Mouse (Mus musculus) embryonic facial prominence, embryonic 10.5 days (tissue): ENCODE results near the gene Trp53i11. TPM values are rescaled to one million over a fixed set of nuclear protein-coding genes. Genes with fewer than 3 reads are reported as not detected.
A peak's percentile ranks its signal among the peaks of the same experiment; 100 is the strongest.

ENCODE experiments used
- DNase-seq: peaks from one replicate; pipeline ENCODE4 v3.0.0-alpha.2; 2017; ENCODE audit warnings: low spot score
- H3K27ac ChIP-seq: fragments of 300-500 bp; sonication (generic); replicated peaks from 2 replicates; pipeline ENCODE4 v1.5.1; 2016; ENCODE audit warnings: mild to moderate bottlenecking
- H3K27me3 ChIP-seq: fragments of 300-500 bp; sonication (generic); replicated peaks from 2 replicates; pipeline ENCODE4 v1.6.1; 2016; ENCODE audit warnings: low read depth, mild to moderate bottlenecking; ENCODE audit not compliant: poor library complexity, severe bottlenecking
- H3K36me3 ChIP-seq: fragments of 300-500 bp; sonication (generic); replicated peaks from 2 replicates; pipeline ENCODE4 v1.6.1; 2016; ENCODE audit warnings: mild to moderate bottlenecking, moderate library complexity
- H3K4me1 ChIP-seq: fragments of 300-500 bp; sonication (generic); 2 replicates; pipeline ENCODE4 v1.6.1; 2016
- H3K4me3 ChIP-seq: fragments of 300-500 bp; sonication (generic); 2 replicates; pipeline ENCODE4 v1.5.1; 2016; ENCODE audit warnings: mild to moderate bottlenecking, moderate library complexity
- H3K9me3 ChIP-seq: fragments of 300-500 bp; sonication (generic); 2 replicates; pipeline ENCODE4 v1.6.1; 2016; ENCODE audit warnings: mild to moderate bottlenecking
- WGBS: fragments of 180-500 bp; shearing (Covaris S2); methylation state at CpG from one replicate; pipeline ENCODE4 v1.1.7; 2016; 5-methylcytosine and 5-hydroxymethylcytosine counted together
- polyA plus RNA-seq: library from polyadenylated mRNA; unstranded; fragments of >200 nt; fragmentation: Nextera tagmentation; extraction: Ambion mirVana; gene quantifications from 2 replicates; pipeline ENCODE4 v1.2.1, GENCODE M21; 2016

Trp53i11 gene
- polyA plus RNA-seq, 1 experiment from 2014 or later = 72.5 TPM

DNA sequence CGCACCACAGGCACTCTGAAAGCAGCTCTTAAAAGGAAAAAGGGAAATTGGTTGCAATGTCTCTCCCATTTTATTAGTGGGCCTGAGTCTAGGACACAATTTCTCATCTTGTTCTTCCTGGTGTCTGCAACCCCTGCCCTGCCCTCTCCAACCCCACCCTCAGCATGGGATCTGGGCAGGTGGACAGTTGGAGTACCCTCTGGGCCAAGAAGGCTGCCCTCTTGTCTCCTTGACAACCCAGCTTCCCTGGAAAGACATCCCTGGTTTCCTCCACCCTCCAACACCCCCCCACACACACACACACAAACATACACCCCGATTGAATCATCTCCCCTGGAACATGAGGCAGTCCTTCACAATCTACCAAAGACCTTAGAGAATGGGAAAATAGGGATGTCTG lies 11.6 kb upstream of the Trp53i11 start:
- no peak overlapping the region for H3K4me3 ChIP-seq
- peaks cover 82% of the 10 kb centered on the region for H3K4me1 ChIP-seq
- H3K36me3 ChIP-seq = no peaks in the 10 kb centered on the region
- DNase-seq = no peak
- H3K27me3 ChIP-seq = peaks cover 77% of the 10 kb centered on the region
- WGBS = 74% methylated on average over 2 of the region's 2 CpGs
- peak overlapping the region; percentile 77 for H3K27ac ChIP-seq
- no peaks in the 10 kb centered on the region for H3K9me3 ChIP-seq

GRCm38 (mm10) chr2:93176193-93176798 lies 11.1 kb upstream of the Trp53i11 start:
- H3K27ac ChIP-seq = peak overlapping the region; percentile 77

DNA sequence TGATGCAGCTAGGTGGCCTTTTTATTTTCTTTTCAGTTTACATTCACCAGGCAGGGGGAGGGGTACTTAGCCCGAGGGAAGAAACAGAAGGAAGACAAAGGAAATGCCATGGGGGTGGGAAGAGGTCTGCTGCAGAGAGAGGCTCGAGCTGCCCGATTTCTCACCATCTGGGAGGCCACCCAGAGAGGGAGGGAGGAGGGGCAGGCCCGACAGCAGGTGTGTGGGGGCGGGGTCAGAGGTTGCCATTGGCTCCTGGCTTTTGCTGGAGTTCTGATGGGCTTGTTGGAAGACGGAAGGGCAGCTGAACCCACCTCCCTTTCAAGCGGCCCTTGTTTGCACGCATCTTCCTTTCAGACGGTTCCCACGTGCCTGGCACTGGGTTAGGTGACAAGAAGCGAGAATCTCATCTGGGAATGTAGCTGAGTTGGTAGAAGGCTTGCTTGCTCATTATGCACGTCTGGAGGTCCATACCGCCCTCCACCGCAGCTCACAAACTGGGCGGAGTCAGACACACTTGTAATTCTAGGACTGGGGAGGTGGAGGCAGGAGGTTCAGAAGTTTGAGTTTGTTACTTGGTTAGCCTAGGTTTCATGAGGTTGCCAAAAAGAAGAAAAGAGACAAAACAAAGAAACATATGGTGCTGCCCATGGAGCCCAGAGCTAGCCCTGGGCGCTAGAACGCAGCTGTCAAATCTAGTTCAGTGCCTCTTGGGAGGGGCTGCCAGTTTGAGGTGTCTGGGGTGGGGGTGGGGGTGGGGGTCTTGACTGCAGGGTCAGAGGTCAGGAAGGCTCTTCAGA lies 10.3 kb upstream of the Trp53i11 start:
- Histone ChIP-seq H3K4me3 (peak overlapping the region; percentile 37), H3K9me3 (no peaks in the 10 kb centered on the region), H3K36me3 (no peaks in the 10 kb centered on the region), H3K27ac (peak overlapping the region; percentile 77), H3K27me3 (peaks cover 79% of the 10 kb centered on the region), H3K4me1 (peaks cover 77% of the 10 kb centered on the region)
- WGBS = 1% methylated on average over 17 of the region's 17 CpGs
- DNase-seq = peak; percentile 87

More at GRCm38 (mm10) chr2:93176193-93176798, 11.1 kb upstream of the Trp53i11 start:
- Histone ChIP-seq H3K9me3 (no peaks in the 10 kb centered on the region), H3K4me1 (peaks cover 83% of the 10 kb centered on the region), H3K4me3 (peak overlapping the region; percentile 37; the same call in 1 of the 2 replicates), H3K27me3 (peaks cover 77% of the 10 kb centered on the region), H3K36me3 (no peaks in the 10 kb centered on the region)
- 17% methylated on average over 4 of the region's 4 CpGs for WGBS
- no peak for DNase-seq

- peak; percentile 26 for DNase-seq
- 77% methylated on average over 20 of the region's 20 CpGs for whole genome bisulfite sequencing
- H3K27ac ChIP-seq = peak overlapping the region; percentile 77
- no peak overlapping the region for H3K4me3 ChIP-seq
- H3K36me3 ChIP-seq = no peaks in the 10 kb centered on the region
- H3K27me3 ChIP-seq = peaks cover 85% of the 10 kb centered on the region
- H3K9me3 ChIP-seq = no peaks in the 10 kb centered on the region
- peaks cover 75% of the 10 kb centered on the region for H3K4me1 ChIP-seq
These were observed 9.6 kb upstream of the Trp53i11 start for GRCm38 (mm10) chr2:93177668-93178312.

DNA sequence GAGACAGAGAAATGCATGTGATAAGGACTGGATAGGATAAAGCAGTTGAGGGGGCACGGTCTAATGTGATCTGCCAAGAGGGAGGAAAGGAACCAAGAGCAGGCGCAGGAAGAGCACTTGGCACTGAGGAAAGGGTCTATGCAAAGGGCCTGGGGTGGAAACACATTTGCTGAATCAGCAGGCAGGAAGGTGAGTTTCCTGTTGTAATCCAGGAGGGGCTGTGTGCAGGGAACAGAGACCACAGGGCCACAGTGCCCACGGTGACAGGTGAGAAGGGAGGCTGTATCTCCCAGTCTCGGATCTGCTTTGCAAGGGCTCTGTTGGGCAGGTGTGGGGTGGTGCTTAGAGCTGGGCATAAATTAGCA lies 9.1 kb upstream of the Trp53i11 start:
- Histone ChIP-seq H3K36me3 (no peaks in the 10 kb centered on the region), H3K27me3 (peaks cover 85% of the 10 kb centered on the region), H3K4me1 (peaks cover 73% of the 10 kb centered on the region), H3K4me3 (no peak overlapping the region), H3K9me3 (no peaks in the 10 kb centered on the region), H3K27ac (peak overlapping the region; percentile 21; the same call in 1 of the 2 replicates)
- DNase-seq = no peak
- WGBS = 88% methylated on average over 4 of the region's 4 CpGs

DNA sequence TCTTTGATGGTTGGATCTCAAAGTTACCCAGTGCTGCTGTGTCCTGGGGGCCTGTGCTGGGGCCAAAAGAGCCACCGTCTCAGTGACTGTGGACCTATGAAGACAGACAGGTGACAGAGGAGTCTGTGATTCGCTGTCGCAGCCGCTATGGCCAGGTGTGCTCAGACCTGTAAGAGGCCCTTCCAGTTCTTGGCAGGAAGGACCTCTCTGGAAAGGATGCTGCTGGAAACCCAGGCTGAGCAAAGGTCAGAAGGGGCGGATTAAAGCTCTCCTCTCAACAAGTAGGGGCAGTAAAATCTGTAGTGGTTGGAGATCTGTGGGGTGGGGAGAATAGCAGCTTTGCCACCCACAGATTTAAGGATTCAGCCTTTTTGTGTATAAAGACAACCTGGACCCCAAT lies 7.7 kb upstream of the Trp53i11 start:
- Histone ChIP-seq H3K9me3 (no peaks in the 10 kb centered on the region), H3K36me3 (no peaks in the 10 kb centered on the region), H3K4me1 (peaks cover 70% of the 10 kb centered on the region), H3K27me3 (peaks cover 94% of the 10 kb centered on the region), H3K27ac (peak overlapping the region; percentile 21; the same call in 1 of the 2 replicates), H3K4me3 (no peak overlapping the region; the same call in 1 of the 2 replicates)
- WGBS = 43% methylated on average over 5 of the region's 5 CpGs
- DNase-seq = no peak

DNA sequence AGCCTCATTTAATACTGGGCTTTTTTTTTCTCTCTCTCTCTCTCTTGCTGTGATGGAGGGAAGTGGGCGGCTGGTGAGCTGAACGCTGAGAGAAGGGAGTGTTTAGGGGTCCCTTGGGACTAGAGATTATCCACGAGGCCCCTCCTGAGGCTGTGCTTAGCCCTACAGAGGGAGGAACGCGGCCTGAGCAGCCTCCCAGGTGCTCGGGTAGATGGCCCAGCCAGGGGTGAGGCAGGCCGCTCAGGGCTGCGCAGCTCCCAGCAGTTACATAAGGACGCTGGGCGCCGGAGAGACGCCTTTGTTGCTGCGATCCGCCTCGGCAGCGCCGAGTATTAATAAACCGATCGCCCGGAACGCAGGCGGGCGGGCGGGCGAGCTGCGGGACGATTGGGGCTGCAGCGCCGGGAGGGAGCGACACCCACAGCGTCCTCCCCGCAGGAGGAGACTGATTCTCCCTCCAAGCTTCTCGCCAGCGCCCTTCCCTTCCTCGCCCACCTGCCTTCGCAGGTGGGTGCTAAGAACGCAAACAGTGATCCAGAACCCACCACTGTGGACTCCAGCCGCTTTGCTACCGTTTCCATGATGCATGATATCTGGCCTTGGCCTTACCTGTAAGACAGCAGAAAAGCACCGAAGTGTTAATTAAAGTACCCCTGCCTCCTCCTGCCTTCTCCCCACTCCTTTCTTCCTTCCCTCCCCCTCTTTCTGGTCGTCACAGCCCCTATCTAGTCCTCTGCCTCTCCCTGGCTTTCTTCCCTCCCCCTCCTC lies 7.1 kb upstream of the Trp53i11 start:
- Histone ChIP-seq H3K9me3 (no peaks in the 10 kb centered on the region), H3K4me1 (peaks cover 63% of the 10 kb centered on the region), H3K27ac (peak overlapping the region; percentile 82), H3K4me3 (peak overlapping the region; percentile 53), H3K36me3 (no peaks in the 10 kb centered on the region), H3K27me3 (peaks cover 100% of the 10 kb centered on the region)
- DNase-seq = peak; percentile 55
- WGBS = under 1% methylated on average over 41 of the region's 41 CpGs

- Histone ChIP-seq H3K9me3 (no peaks in the 10 kb centered on the region), H3K4me1 (peaks cover 49% of the 10 kb centered on the region), H3K27ac (no peak overlapping the region), H3K4me3 (no peak overlapping the region), H3K27me3 (peaks cover 100% of the 10 kb centered on the region), H3K36me3 (no peaks in the 10 kb centered on the region)
- DNase-seq = no peak
- 79% methylated on average over 11 of the region's 11 CpGs for WGBS
These were observed 4.5 kb upstream of the Trp53i11 start for GRCm38 (mm10) chr2:93182859-93183258.

GRCm38 (mm10) chr2:93188020-93188760 lies 842 bp downstream of the Trp53i11 start:
- H3K9me3 ChIP-seq = no peaks in the 10 kb centered on the region
- peak; percentile 69 for DNase-seq
- peaks cover 88% of the 10 kb centered on the region for H3K27me3 ChIP-seq
- WGBS = under 1% methylated on average over 53 of the region's 53 CpGs
- H3K27ac ChIP-seq = peak overlapping the region; percentile 91
- H3K36me3 ChIP-seq = peaks cover 6% of the 10 kb centered on the region; the same call in 1 of the 2 replicates
- peaks cover 70% of the 10 kb centered on the region for H3K4me1 ChIP-seq
- H3K4me3 ChIP-seq = peak overlapping the region; percentile 90

GRCm38 (mm10) chr2:93188761-93189458 lies 1.6 kb downstream of the Trp53i11 start:
- Histone ChIP-seq H3K27ac (peak overlapping the region; percentile 91), H3K27me3 (peaks cover 81% of the 10 kb centered on the region), H3K4me1 (peaks cover 72% of the 10 kb centered on the region), H3K4me3 (peak overlapping the region; percentile 90), H3K36me3 (peaks cover 6% of the 10 kb centered on the region; the same call in 1 of the 2 replicates), H3K9me3 (no peaks in the 10 kb centered on the region)
- DNase-seq = peak; percentile 70
- 6% methylated on average over 19 of the region's 19 CpGs for WGBS
